Mouse (Mus musculus) embryonic facial prominence, embryonic 11.5 days (tissue): ENCODE measurements around the gene Frmd3. TPM values are rescaled to one million over a fixed set of nuclear protein-coding genes. Genes with fewer than 3 reads are reported as not detected.
"Not testable (repeated sequence)": the region's sequence is repeated elsewhere in the genome, so short reads cannot be mapped to it uniquely, and the experiment has no call there.

Source experiments
- ATAC-seq: fragments of 200-750 bp; cut with Nextera tagmentation; replicated peaks from 2 replicates; pipeline ENCODE4 v1.8.0; 2017; ENCODE audit warnings: low read depth; ENCODE audit not compliant: insufficient number of reproducible peaks, low FRiP score, low TSS enrichment
- DNase-seq: peaks from one replicate; pipeline ENCODE4 v3.0.0-alpha.2; 2015; ENCODE audit warnings: low spot score
- H3K27ac ChIP-seq: fragments of 300-500 bp; sonication (generic); replicated peaks from 2 replicates; pipeline ENCODE4 v1.5.1; 2014; ENCODE audit warnings: mild to moderate bottlenecking, low read depth, low read length, control low read depth
- H3K27me3 ChIP-seq: fragments of 300-500 bp; sonication (generic); 2 replicates; pipeline ENCODE4 v1.6.1; 2014; ENCODE audit warnings: mild to moderate bottlenecking, low read length, moderate library complexity, mixed read lengths; ENCODE audit not compliant: control insufficient read depth, insufficient read depth
- H3K36me3 ChIP-seq: fragments of 300-500 bp; sonication (generic); replicated peaks from 2 replicates; pipeline ENCODE4 v1.6.1; 2014; ENCODE audit warnings: low read depth, mild to moderate bottlenecking, low read length, moderate library complexity, mixed read lengths; ENCODE audit not compliant: control insufficient read depth, insufficient read depth
- H3K4me1 ChIP-seq: fragments of 300-500 bp; sonication (generic); 2 replicates; pipeline ENCODE4 v1.6.1; 2014; ENCODE audit warnings: low read length, mixed read lengths; ENCODE audit not compliant: control insufficient read depth, insufficient read depth
- H3K4me2 ChIP-seq: fragments of 300-500 bp; sonication (generic); 2 replicates; pipeline ENCODE4 v1.6.1; 2014; ENCODE audit warnings: low read depth, mild to moderate bottlenecking, control low read depth, low read length, moderate library complexity
- H3K4me3 ChIP-seq: fragments of 300-500 bp; sonication (generic); 2 replicates; pipeline ENCODE4 v1.5.1; 2014; ENCODE audit warnings: low read depth, low read length, control low read depth
- H3K9ac ChIP-seq: fragments of 300-500 bp; sonication (generic); replicated peaks from 2 replicates; pipeline ENCODE4 v1.6.1; 2014; ENCODE audit warnings: mild to moderate bottlenecking, control low read depth, low read length
- H3K9me3 ChIP-seq: fragments of 300-500 bp; sonication (generic); replicated peaks from 2 replicates; pipeline ENCODE4 v1.6.1; 2016; ENCODE audit warnings: mild to moderate bottlenecking, low read length, inconsistent platforms, mixed read lengths; ENCODE audit not compliant: control insufficient read depth
- WGBS: fragments of 180-500 bp; shearing (Covaris S2); extraction: QIAGEN DNeasy Blood & Tissue Kit; methylation state at CpG from one replicate; pipeline ENCODE4 v1.1.7; 2014; 5-methylcytosine and 5-hydroxymethylcytosine counted together
- polyA plus RNA-seq: library from polyadenylated mRNA; unstranded; fragments of >200 nt; fragmentation: Nextera tagmentation; extraction: Ambion mirVana; gene quantifications from 2 replicates; pipeline ENCODE4 v1.2.1, GENCODE M21; 2014

Frmd3 gene
- polyA plus RNA-seq, 1 experiment from 2014 or later, result 3.0 TPM

GRCm38 (mm10) chr4:74076727-74077126 is 63.5 kb downstream of the Frmd3 start:
- Histone ChIP-seq H3K27me3 (no peaks in the 10 kb centered on the region), H3K4me3 (no peak overlapping the region), H3K4me2 (no peak overlapping the region), H3K36me3 (no peaks in the 10 kb centered on the region), H3K9ac (no peak overlapping the region), H3K9me3 (no peaks in the 10 kb centered on the region), H3K27ac (no peak overlapping the region), H3K4me1 (no peaks in the 10 kb centered on the region)
- WGBS, result 45% methylated on average over 2 of the region's 2 CpGs
- DNase-seq (no peak), ATAC-seq (no peak)

GRCm38 (mm10) chr4:74110816-74111215 is 97.6 kb downstream of the Frmd3 start:
- Histone ChIP-seq H3K9ac (no peak overlapping the region), H3K9me3 (no peaks in the 10 kb centered on the region), H3K36me3 (no peaks in the 10 kb centered on the region), H3K27ac (no peak overlapping the region), H3K4me2 (no peak overlapping the region), H3K4me1 (no peaks in the 10 kb centered on the region), H3K27me3 (no peaks in the 10 kb centered on the region), H3K4me3 (no peak overlapping the region)
- no peak for DNase-seq
- WGBS, result 76% methylated on average over 3 of the region's 3 CpGs
- no peak for ATAC-seq

- Histone ChIP-seq H3K36me3 (no peaks in the 10 kb centered on the region), H3K9ac (no peak overlapping the region), H3K4me3 (no peak overlapping the region), H3K27ac (no peak overlapping the region), H3K9me3 (no peaks in the 10 kb centered on the region), H3K4me2 (no peak overlapping the region), H3K27me3 (no peaks in the 10 kb centered on the region), H3K4me1 (no peaks in the 10 kb centered on the region)
- DNase-seq, result no peak
- no peak for ATAC-seq
Observed at GRCm38 (mm10) chr4:74191528-74191927, 178.3 kb downstream of the Frmd3 start.

- H3K27me3 ChIP-seq, result no peaks in the 10 kb centered on the region
- H3K27ac ChIP-seq, result no peak overlapping the region
- no peak overlapping the region for H3K9ac ChIP-seq
- H3K4me3 ChIP-seq, result no peak overlapping the region
- H3K36me3 ChIP-seq, result no peaks in the 10 kb centered on the region
- no peak overlapping the region for H3K4me2 ChIP-seq
- no peaks in the 10 kb centered on the region for H3K4me1 ChIP-seq
- H3K9me3 ChIP-seq, result no peaks in the 10 kb centered on the region
- DNase-seq (no peak), ATAC-seq (no peak)
Observed at GRCm38 (mm10) chr4:74201281-74201811, 188.1 kb downstream of the Frmd3 start.

GRCm38 (mm10) chr4:74221780-74222179 is 208.5 kb downstream of the Frmd3 start:
- H3K4me1 ChIP-seq, ATAC-seq, H3K9me3 ChIP-seq, H3K4me2 ChIP-seq, H3K27me3 ChIP-seq, H3K4me3 ChIP-seq, DNase-seq, H3K9ac ChIP-seq, H3K27ac ChIP-seq, H3K36me3 ChIP-seq: not testable (repeated sequence)
- 91% methylated on average over 1 of the region's 1 CpGs for WGBS

GRCm38 (mm10) chr4:74222360-74222759 is 209.1 kb downstream of the Frmd3 start:
- Histone ChIP-seq H3K9ac (no peak overlapping the region), H3K36me3 (no peaks in the 10 kb centered on the region), H3K9me3 (no peaks in the 10 kb centered on the region), H3K4me1 (no peaks in the 10 kb centered on the region), H3K4me3 (no peak overlapping the region), H3K27ac (no peak overlapping the region), H3K27me3 (no peaks in the 10 kb centered on the region), H3K4me2 (no peak overlapping the region)
- DNase-seq, result peak; percentile 41
- no peak for ATAC-seq
- 43% methylated on average over 3 of the region's 3 CpGs for WGBS

- H3K9me3 ChIP-seq, result no peaks in the 10 kb centered on the region
- no peak overlapping the region for H3K4me3 ChIP-seq
- 77% methylated on average over 2 of the region's 2 CpGs for WGBS
- H3K9ac ChIP-seq, result no peak overlapping the region
- ATAC-seq (no peak), DNase-seq (no peak)
- no peak overlapping the region for H3K4me2 ChIP-seq
- no peaks in the 10 kb centered on the region for H3K27me3 ChIP-seq
- H3K27ac ChIP-seq, result no peak overlapping the region
- H3K36me3 ChIP-seq, result no peaks in the 10 kb centered on the region
- no peaks in the 10 kb centered on the region for H3K4me1 ChIP-seq
Observed at GRCm38 (mm10) chr4:74224210-74224609, 211.0 kb downstream of the Frmd3 start.

- no peak overlapping the region for H3K4me2 ChIP-seq
- DNase-seq (no peak), ATAC-seq (no peak)
- H3K36me3 ChIP-seq, result no peaks in the 10 kb centered on the region
- no peaks in the 10 kb centered on the region for H3K9me3 ChIP-seq
- no peak overlapping the region for H3K4me3 ChIP-seq
- H3K27ac ChIP-seq, result no peak overlapping the region
- no peak overlapping the region for H3K9ac ChIP-seq
- no peaks in the 10 kb centered on the region for H3K27me3 ChIP-seq
- 82% methylated on average over 4 of the region's 4 CpGs for WGBS
- no peaks in the 10 kb centered on the region for H3K4me1 ChIP-seq
Observed at GRCm38 (mm10) chr4:74230994-74231393, 217.8 kb downstream of the Frmd3 start.
